ENCODE assay signal across 42 mouse cellular contexts in genomic region chr5:29712906-29713305, GRCm38 (mm10). TPM values are rescaled to one million over a fixed set of nuclear protein-coding genes. Genes with fewer than 3 reads are reported as not detected.
"Had no signal": no experiment of that assay in that cellular context is flagged by ENCODE, and none has a peak within 500 bp of the region (broad histone marks: within the 10 kb centered on the region; RNA-seq: fewer than 3 reads in every experiment).

No protein-coding gene starts in this region.

- H3K27ac ChIP-seq: heart, embryonic 13.5 days; heart, embryonic 15.5 days; hindbrain, embryonic 10.5 days; hindbrain, embryonic 12.5 days; hindbrain, embryonic 13.5 days; hindbrain, embryonic 14.5 days; hindbrain, embryonic 15.5 days; hindbrain, postnatal 0 days; intestine, embryonic 15.5 days; kidney, embryonic 15.5 days; kidney, postnatal 0 days; layer of hippocampus, adult 2 months; left cerebral cortex, adult 2 months had no signal

- H3K4me2 ChIP-seq: heart, embryonic 11.5 days; heart, embryonic 13.5 days; heart, embryonic 15.5 days; hindbrain, embryonic 12.5 days; hindbrain, embryonic 13.5 days; hindbrain, embryonic 14.5 days; hindbrain, embryonic 15.5 days; intestine, embryonic 15.5 days; kidney, embryonic 15.5 days had no signal

- H3K4me3 ChIP-seq: heart, embryonic 13.5 days; heart, embryonic 15.5 days; hindbrain, embryonic 10.5 days; hindbrain, embryonic 12.5 days; hindbrain, embryonic 13.5 days; hindbrain, embryonic 15.5 days; intestine, embryonic 15.5 days; kidney, embryonic 15.5 days; layer of hippocampus, adult 2 months; left cerebral cortex, adult 2 months had no signal

- H3K27me3 ChIP-seq: heart, embryonic 13.5 days; heart, embryonic 15.5 days; hindbrain, embryonic 12.5 days; hindbrain, embryonic 13.5 days; hindbrain, embryonic 15.5 days; intestine, embryonic 15.5 days; kidney, embryonic 15.5 days had no signal

- H3K4me1 ChIP-seq: heart, embryonic 13.5 days; heart, embryonic 15.5 days; hindbrain, embryonic 10.5 days; hindbrain, embryonic 12.5 days; hindbrain, embryonic 13.5 days; hindbrain, embryonic 15.5 days; intestine, embryonic 15.5 days; kidney, embryonic 15.5 days had no signal

- H3K9me3 ChIP-seq: heart, embryonic 13.5 days; heart, embryonic 15.5 days; hindbrain, embryonic 10.5 days; hindbrain, embryonic 12.5 days; hindbrain, embryonic 13.5 days; hindbrain, embryonic 15.5 days; intestine, embryonic 15.5 days; kidney, embryonic 15.5 days had no signal

- DNase-seq: heart, postnatal 10 days; heart, postnatal 14 days; heart, postnatal 36 days; heart, postnatal 4 days; kidney, adult 11 months; kidney, adult 18-20 months; kidney, adult 2 months; kidney, adult 8-10 months; kidney, adult 9 months; kidney, postnatal 10 days; kidney, postnatal 14 days; kidney, postnatal 25 days; kidney, postnatal 36 days; kidney, postnatal 4 days; layer of hippocampus, adult 9-11 months; layer of hippocampus, postnatal 36 days had no signal

- ATAC-seq: hindbrain, embryonic 16.5 days; hindbrain, postnatal 0 days; inflammation-experienced regulatory T-cells, adult 6 months; intestine, embryonic 15.5 days; intestine, embryonic 16.5 days; intestine, postnatal 0 days had no signal

- H3K36me3 ChIP-seq: heart, embryonic 13.5 days; heart, embryonic 15.5 days; hindbrain, embryonic 10.5 days; hindbrain, embryonic 12.5 days; hindbrain, embryonic 13.5 days; hindbrain, embryonic 15.5 days; intestine, embryonic 15.5 days; kidney, embryonic 15.5 days had no signal

- H3K9ac ChIP-seq: heart, embryonic 13.5 days; heart, embryonic 15.5 days; hindbrain, embryonic 12.5 days; hindbrain, embryonic 13.5 days; hindbrain, embryonic 14.5 days; hindbrain, embryonic 15.5 days; intestine, embryonic 15.5 days; kidney, embryonic 15.5 days had no signal

RNA-seq across cellular contexts. Expression of gene Gm5129, which starts 22.8 kb away (rescaled TPM):
- polyA plus RNA-seq: heart, embryonic 11.5 days; heart, embryonic 13.5 days; heart, embryonic 14.5 days; heart, embryonic 15.5 days; heart, embryonic 16.5 days; heart, postnatal 0 days; hindbrain, embryonic 10.5 days; hindbrain, embryonic 11.5 days; hindbrain, embryonic 12.5 days; hindbrain, embryonic 13.5 days; hindbrain, embryonic 14.5 days; hindbrain, embryonic 15.5 days; hindbrain, embryonic 16.5 days; hindbrain, postnatal 0 days; inflammation-experienced regulatory T-cells, adult 6 months; intestine, embryonic 14.5 days; intestine, embryonic 15.5 days; intestine, embryonic 16.5 days; intestine, postnatal 0 days; kidney, adult 2 months; kidney, embryonic 14.5 days; kidney, embryonic 16.5 days; kidney, postnatal 0 days; large intestine, adult 2 months had no signal
